Mouse (Mus musculus) cerebellum, adult 2 months (tissue): ENCODE data around the gene Gss. TPM values are rescaled to one million over a fixed set of nuclear protein-coding genes. Genes with fewer than 3 reads are reported as not detected.

Experiments used
- DNase-seq, 2 experiments: peaks; one replicate each; pipeline ENCODE4 v3.0.0; 2021
- H3K27ac ChIP-seq: fragments of 200-500 bp; 2 replicates; pipeline ENCODE4 v1.5.1; 2012; ENCODE audit warnings: low read length, control low read depth, inconsistent platforms; ENCODE audit not compliant: insufficient read depth
- H3K27me3 ChIP-seq: fragments of 200-500 bp; 2 replicates; pipeline ENCODE4 v1.6.1; 2012; ENCODE audit warnings: inconsistent platforms, mild to moderate bottlenecking, low read length, moderate library complexity; ENCODE audit not compliant: control insufficient read depth, insufficient read depth
- H3K4me1 ChIP-seq: fragments of 200-500 bp; 2 replicates; pipeline ENCODE4 v1.6.1; 2011; ENCODE audit warnings: low read length; ENCODE audit not compliant: control insufficient read depth, insufficient read depth
- H3K4me3 ChIP-seq: fragments of 200-500 bp; replicated peaks from 2 replicates; pipeline ENCODE3; 2011; ENCODE audit warnings: mild to moderate bottlenecking, low read depth, low read length, control low read depth; ENCODE audit not compliant: insufficient read depth
- CTCF ChIP-seq: fragments of 200-500 bp; IDR thresholded peaks from 2 replicates; pipeline ENCODE4 v1.5.1; 2011; ENCODE audit warnings: low read depth, mild to moderate bottlenecking, control low read depth, low read length, moderate library complexity, borderline replicate concordance; ENCODE audit not compliant: insufficient read depth
- POLR2A ChIP-seq: fragments of 200-500 bp; IDR thresholded peaks from 2 replicates; pipeline ENCODE4 v1.6.1; 2011; ENCODE audit warnings: low read length, control low read depth, borderline replicate concordance; ENCODE audit not compliant: insufficient read depth
- WGBS: fragments of 180-500 bp; shearing (Covaris S2); methylation state at CpG from one replicate; pipeline ENCODE4 v1.1.7; 2018; 5-methylcytosine and 5-hydroxymethylcytosine counted together
- polyA plus RNA-seq: library from polyadenylated mRNA; depleted of rRNA; stranded (reverse); fragments of >200 nt; gene quantifications from 2 replicates; pipeline ENCODE4 v1.2.3, GENCODE M21; 2012

The Gss gene
- polyA plus RNA-seq, 1 experiment: 25.7 TPM

DNA sequence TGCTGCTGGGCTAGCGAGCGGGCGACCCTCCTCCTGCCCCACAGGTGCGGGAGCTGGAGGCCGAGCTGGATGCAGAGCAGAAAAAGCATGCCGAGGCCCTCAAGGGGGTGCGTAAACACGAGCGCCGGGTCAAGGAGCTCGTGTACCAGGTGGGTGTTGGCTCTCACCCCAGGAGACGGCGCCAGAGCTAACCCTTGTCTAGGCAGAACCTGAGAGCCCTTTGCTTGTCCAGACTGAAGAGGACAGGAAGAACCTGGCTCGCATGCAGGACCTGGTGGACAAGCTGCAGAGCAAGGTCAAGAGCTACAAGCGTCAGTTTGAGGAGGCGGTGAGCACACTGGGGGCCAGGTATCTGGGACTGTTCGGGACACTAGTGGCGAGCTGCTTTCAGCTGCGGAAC lies 40.5 kb upstream of the Gss start:
- DNase-seq: no peak
- Histone ChIP-seq H3K27me3 (no peaks in the 10 kb centered on the region), H3K4me3 (no peak overlapping the region), H3K27ac (peak overlapping the region; percentile 54; the same call in 1 of the 2 replicates), H3K4me1 (peaks cover 61% of the 10 kb centered on the region)
- WGBS: 71% methylated on average over 19 of the region's 19 CpGs
- TF ChIP-seq CTCF (no peak), POLR2A (no peak)

DNA sequence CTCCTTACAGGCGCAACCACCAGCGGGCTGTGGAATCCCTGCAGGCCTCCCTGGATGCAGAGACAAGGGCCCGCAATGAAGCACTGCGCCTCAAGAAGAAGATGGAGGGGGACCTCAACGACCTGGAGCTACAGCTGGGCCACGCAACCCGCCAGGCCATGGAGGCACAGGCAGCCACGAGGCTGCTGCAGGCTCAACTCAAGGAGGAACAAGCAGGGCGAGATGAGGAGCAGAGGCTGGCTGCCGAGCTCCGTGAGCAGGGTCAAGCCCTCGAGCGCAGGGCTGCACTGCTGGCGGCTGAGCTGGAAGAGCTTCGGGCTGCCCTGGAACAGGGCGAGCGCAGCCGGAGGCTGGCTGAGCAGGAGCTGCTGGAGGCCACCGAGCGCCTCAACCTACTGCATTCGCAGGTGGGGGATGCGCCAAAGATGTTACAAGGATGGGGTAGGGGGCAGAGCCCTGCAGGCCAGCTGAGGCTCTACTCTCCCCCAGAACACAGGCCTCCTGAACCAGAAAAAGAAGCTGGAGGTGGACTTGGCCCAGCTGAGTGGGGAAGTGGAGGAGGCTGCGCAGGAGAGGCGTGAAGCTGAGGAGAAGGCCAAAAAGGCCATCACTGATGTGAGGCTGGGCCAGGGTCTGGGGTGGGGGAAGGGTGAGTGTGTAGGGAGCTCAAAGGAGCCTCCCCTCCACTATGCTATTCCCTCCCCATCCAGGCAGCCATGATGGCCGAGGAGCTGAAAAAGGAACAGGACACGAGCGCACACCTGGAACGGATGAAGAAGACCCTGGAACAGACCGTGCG lies 39.7 kb upstream of the Gss start:
- Histone ChIP-seq H3K27ac (no peak overlapping the region), H3K4me1 (peaks cover 54% of the 10 kb centered on the region), H3K4me3 (no peak overlapping the region), H3K27me3 (no peaks in the 10 kb centered on the region)
- no peak for TF ChIP-seq POLR2A
- TF ChIP-seq CTCF: no peak
- DNase-seq: no peak
- 77% methylated on average over 30 of the region's 30 CpGs for WGBS

DNA sequence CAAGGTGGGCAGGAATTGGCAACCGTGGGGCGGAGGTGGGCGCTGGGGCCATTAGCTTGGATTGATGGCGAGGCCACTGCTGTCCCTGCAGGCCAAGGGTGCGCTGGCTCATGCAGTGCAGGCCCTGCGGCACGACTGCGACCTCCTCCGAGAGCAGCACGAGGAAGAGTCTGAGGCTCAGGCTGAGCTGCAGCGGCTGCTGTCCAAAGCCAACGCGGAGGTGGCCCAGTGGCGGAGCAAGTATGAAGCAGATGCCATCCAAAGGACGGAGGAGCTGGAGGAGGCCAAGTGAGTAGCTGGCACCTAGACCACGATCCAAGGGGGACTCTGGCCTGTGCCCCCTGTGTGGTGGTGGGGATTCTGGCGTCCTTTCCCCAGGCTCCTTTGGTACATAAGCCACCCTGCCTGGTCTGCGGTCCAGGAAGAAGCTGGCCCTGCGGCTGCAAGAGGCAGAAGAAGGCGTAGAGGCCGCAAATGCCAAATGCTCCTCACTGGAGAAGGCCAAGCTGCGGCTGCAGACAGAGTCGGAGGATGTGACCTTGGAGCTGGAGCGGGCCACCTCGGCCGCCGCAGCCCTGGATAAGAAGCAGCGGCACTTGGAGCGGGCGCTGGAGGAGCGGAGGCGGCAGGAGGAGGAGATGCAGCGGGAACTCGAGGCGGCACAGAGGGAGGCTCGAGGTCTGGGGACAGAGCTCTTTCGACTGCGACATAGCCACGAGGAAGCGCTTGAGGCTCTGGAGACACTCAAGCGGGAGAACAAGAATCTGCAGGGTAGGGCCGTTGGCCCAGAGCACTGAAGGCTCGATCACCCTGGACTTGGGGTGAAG lies 38.2 kb upstream of the Gss start:
- Histone ChIP-seq H3K27me3 (no peaks in the 10 kb centered on the region), H3K27ac (no peak overlapping the region), H3K4me1 (peaks cover 49% of the 10 kb centered on the region), H3K4me3 (no peak overlapping the region)
- TF ChIP-seq POLR2A (no peak), CTCF (no peak)
- DNase-seq: peak in 1 of 2 experiments; percentile 51
- 59% methylated on average over 43 of the region's 43 CpGs for WGBS

DNA sequence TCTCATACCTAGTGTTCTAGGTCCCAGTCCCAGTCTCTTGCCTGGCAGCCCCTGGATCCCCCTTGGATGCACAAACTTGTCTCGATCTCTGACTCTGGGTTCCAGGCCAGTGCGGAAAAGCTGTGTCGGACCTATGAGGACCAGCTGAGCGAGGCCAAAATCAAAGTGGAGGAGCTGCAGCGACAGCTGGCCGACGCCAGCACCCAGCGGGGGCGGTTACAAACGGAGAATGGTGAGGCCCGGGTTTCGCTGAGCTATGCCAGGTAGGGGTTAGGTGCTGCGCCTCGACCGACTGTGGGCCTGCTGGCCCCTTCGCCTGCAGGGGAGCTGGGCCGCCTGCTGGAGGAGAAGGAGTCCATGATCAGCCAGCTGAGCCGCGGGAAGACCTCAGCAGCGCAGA lies 37.5 kb upstream of the Gss start:
- no peak for TF ChIP-seq CTCF
- TF ChIP-seq POLR2A: no peak
- Histone ChIP-seq H3K27me3 (no peaks in the 10 kb centered on the region), H3K27ac (no peak overlapping the region), H3K4me1 (peaks cover 43% of the 10 kb centered on the region), H3K4me3 (no peak overlapping the region)
- no peak for DNase-seq
- 64% methylated on average over 20 of the region's 20 CpGs for whole genome bisulfite sequencing

DNA sequence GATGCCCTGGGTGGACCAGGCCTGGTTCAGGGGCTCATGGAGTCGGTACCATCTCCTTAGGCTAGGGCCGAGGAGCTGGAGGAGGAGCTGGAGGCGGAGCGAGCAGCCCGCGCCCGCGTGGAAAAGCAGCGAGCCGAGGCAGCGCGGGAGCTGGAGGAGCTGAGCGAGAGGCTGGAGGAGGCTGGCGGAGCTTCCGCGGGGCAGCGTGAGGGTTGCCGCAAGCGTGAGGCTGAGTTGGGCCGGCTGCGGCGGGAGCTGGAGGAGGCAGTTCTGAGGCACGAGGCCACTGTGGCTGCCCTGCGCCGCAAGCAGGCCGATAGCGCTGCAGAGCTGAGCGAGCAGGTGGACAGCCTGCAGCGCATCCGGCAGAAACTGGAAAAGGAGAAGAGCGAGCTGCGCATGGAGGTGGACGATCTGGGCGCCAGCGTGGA lies 36.6 kb upstream of the Gss start:
- Histone ChIP-seq H3K4me3 (peak overlapping the region; percentile 39), H3K27ac (peak overlapping the region; percentile 80), H3K4me1 (peaks cover 34% of the 10 kb centered on the region), H3K27me3 (no peaks in the 10 kb centered on the region)
- WGBS: 2% methylated on average over 35 of the region's 35 CpGs
- peak; percentile 78 to 84 for DNase-seq
- TF ChIP-seq POLR2A (peak; percentile 64), CTCF (no peak)

DNA sequence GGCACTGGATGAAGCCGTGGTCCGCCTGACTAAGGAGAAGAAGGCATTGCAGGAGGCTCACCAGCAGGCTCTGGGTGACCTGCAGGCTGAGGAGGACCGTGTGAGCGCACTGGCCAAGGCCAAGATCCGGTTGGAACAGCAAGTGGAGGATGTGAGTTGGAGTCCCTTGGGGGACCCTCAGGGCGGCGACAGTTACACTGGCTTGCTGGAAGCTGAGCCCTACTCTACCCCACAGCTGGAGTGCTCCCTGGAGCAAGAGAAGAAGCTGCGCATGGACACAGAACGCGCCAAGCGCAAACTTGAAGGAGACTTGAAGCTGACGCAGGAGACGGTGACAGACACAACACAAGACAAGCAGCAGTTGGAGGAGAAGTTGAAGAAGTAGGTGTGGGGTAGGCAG lies 35.9 kb upstream of the Gss start:
- DNase-seq: peak in 1 of 2 experiments; percentile 37
- peak overlapping the region; percentile 80 for H3K27ac ChIP-seq
- H3K4me3 ChIP-seq: no peak overlapping the region
- no peaks in the 10 kb centered on the region for H3K27me3 ChIP-seq
- peaks cover 27% of the 10 kb centered on the region for H3K4me1 ChIP-seq
- whole genome bisulfite sequencing: 90% methylated on average over 13 of the region's 13 CpGs
- TF ChIP-seq CTCF (no peak), POLR2A (no peak)

DNA sequence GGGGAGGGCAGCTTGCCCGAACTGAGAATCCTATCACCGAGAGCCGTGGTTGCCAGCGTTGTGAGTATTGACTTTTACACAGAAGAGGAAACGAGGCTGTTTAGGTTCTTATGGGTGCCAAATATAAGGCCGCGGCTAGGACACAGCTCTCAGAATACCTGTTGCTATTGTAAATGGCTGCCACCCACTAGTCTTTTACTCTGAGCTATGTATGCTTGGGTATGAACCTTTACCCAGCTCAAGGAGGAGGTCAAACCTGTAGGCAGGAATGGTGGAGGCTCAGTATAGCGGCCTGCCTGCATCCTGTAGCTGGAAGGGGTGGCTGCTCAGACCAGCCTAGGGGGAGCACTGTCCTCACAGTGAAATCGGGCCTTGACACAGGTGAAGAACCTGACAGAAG lies 35.5 kb upstream of the Gss start:
- no peak for DNase-seq
- no peak for TF ChIP-seq CTCF
- no peak for TF ChIP-seq POLR2A
- Histone ChIP-seq H3K27ac (no peak overlapping the region), H3K4me1 (peaks cover 23% of the 10 kb centered on the region), H3K4me3 (no peak overlapping the region), H3K27me3 (no peaks in the 10 kb centered on the region)
- WGBS: 93% methylated on average over 9 of the region's 9 CpGs
